26 mouse cellular contexts compared by ENCODE assay signal in the genomic region with DNA sequence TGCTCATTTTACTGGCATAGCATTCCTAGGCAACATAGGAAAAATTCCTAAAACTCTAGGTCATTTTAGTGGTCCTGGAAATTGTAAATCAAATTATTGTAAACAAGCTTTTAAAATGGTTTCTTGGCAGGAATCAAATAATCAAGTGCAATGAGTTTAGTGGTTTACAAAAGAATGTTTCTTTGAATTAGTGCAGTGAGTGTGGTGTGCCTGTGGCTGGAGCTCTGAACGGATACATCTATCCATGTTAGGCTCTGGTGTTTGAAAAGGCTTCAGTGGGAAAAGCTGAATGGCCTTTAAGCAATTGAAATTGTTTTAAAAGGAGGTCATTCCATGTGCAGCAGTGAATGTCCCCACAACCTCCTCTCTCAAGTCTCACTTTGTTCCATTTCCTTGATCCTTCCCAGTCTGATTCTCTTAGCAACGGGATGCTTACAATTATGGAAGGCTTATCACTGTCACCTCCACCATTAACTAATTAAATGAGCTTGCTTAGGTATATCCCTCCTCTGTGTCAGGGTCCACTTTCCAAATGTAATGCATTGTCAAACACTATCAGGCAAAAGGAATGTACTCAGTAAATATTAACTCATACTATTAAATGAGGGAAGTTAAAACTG.
DNase-seq lines count a peak whose midpoint lies in the region; ATAC-seq lines count a peak whose summit lies in the region.
"Had no signal": no experiment of that assay in that cellular context is flagged by ENCODE, and none has a peak within 500 bp of the region (broad histone marks: within the 10 kb centered on the region; RNA-seq: fewer than 3 reads in every experiment).

No protein-coding gene starts in this region.

- no peaks in the 10 kb centered on the region for H3K4me1 ChIP-seq in embryonic facial prominence, embryonic 14.5 days (ENCODE audit: control insufficient read depth, insufficient read depth, low read length)
- no peaks in the 10 kb centered on the region for H3K4me1 ChIP-seq in embryonic facial prominence, embryonic 10.5 days
- H3K4me1 ChIP-seq in kidney, embryonic 16.5 days (ENCODE audit: insufficient read depth, low read length) = no peaks in the 10 kb centered on the region
- no peaks in the 10 kb centered on the region for H3K4me1 ChIP-seq in midbrain, embryonic 11.5 days (ENCODE audit: control insufficient read depth, insufficient read depth, low read length)
- H3K4me1 ChIP-seq in midbrain, embryonic 13.5 days (replicated peaks) = no peaks in the 10 kb centered on the region
- no peaks in the 10 kb centered on the region for H3K4me1 ChIP-seq in intestine, embryonic 16.5 days (ENCODE audit: control insufficient read depth, insufficient read depth, low read length)
- H3K4me1 ChIP-seq: embryonic facial prominence, embryonic 12.5 days; heart, embryonic 10.5 days; limb, embryonic 13.5 days; liver, embryonic 13.5 days; lung, embryonic 15.5 days; neural tube, embryonic 13.5 days had no signal

- 44% methylated on average over 2 of the region's 2 CpGs for WGBS in embryonic facial prominence, embryonic 14.5 days
- 54% methylated on average over 2 of the region's 2 CpGs for WGBS in embryonic facial prominence, embryonic 10.5 days
- WGBS in kidney, embryonic 16.5 days = 58% methylated on average over 2 of the region's 2 CpGs
- 49% methylated on average over 2 of the region's 2 CpGs for WGBS in midbrain, embryonic 11.5 days
- 46% methylated on average over 2 of the region's 2 CpGs for WGBS in midbrain, embryonic 13.5 days
- 16% methylated on average over 2 of the region's 2 CpGs for WGBS in intestine, embryonic 16.5 days

- no peaks in the 10 kb centered on the region for H3K36me3 ChIP-seq in embryonic facial prominence, embryonic 14.5 days (ENCODE audit: control insufficient read depth, insufficient read depth, low read length)
- H3K36me3 ChIP-seq in embryonic facial prominence, embryonic 10.5 days (replicated peaks) = no peaks in the 10 kb centered on the region
- H3K36me3 ChIP-seq in kidney, embryonic 16.5 days (ENCODE audit: insufficient read depth, low read length) = no peaks in the 10 kb centered on the region
- H3K36me3 ChIP-seq in midbrain, embryonic 11.5 days (ENCODE audit: control insufficient read depth, insufficient read depth, low read length) = no peaks in the 10 kb centered on the region
- no peaks in the 10 kb centered on the region for H3K36me3 ChIP-seq in midbrain, embryonic 13.5 days
- no peaks in the 10 kb centered on the region for H3K36me3 ChIP-seq in intestine, embryonic 16.5 days (ENCODE audit: control insufficient read depth, insufficient read depth, low read length)
- H3K36me3 ChIP-seq: embryonic facial prominence, embryonic 12.5 days; heart, embryonic 10.5 days; limb, embryonic 13.5 days; liver, embryonic 13.5 days; lung, embryonic 15.5 days; neural tube, embryonic 13.5 days had no signal

- H3K27me3 ChIP-seq in embryonic facial prominence, embryonic 14.5 days (replicated peaks; ENCODE audit: control insufficient read depth, insufficient read depth, low read length) = no peaks in the 10 kb centered on the region
- H3K27me3 ChIP-seq in embryonic facial prominence, embryonic 10.5 days (replicated peaks; ENCODE audit: low read depth, poor library complexity, severe bottlenecking) = no peaks in the 10 kb centered on the region
- H3K27me3 ChIP-seq in kidney, embryonic 16.5 days (ENCODE audit: insufficient read depth, low read length) = no peaks in the 10 kb centered on the region
- no peaks in the 10 kb centered on the region for H3K27me3 ChIP-seq in midbrain, embryonic 11.5 days (ENCODE audit: control insufficient read depth, insufficient read depth, low read length)
- H3K27me3 ChIP-seq in midbrain, embryonic 13.5 days = no peaks in the 10 kb centered on the region
- no peaks in the 10 kb centered on the region for H3K27me3 ChIP-seq in intestine, embryonic 16.5 days (replicated peaks; ENCODE audit: control insufficient read depth, insufficient read depth, low read length)
- H3K27me3 ChIP-seq: embryonic facial prominence, embryonic 12.5 days; limb, embryonic 13.5 days; liver, embryonic 13.5 days; lung, embryonic 15.5 days; neural tube, embryonic 13.5 days had no signal

- H3K9me3 ChIP-seq in embryonic facial prominence, embryonic 14.5 days (ENCODE audit: control insufficient read depth, low read length) = no peaks in the 10 kb centered on the region
- no peaks in the 10 kb centered on the region for H3K9me3 ChIP-seq in embryonic facial prominence, embryonic 10.5 days
- H3K9me3 ChIP-seq in kidney, embryonic 16.5 days (ENCODE audit: low read length) = no peaks in the 10 kb centered on the region
- no peaks in the 10 kb centered on the region for H3K9me3 ChIP-seq in midbrain, embryonic 11.5 days (ENCODE audit: control insufficient read depth, low read length)
- H3K9me3 ChIP-seq in midbrain, embryonic 13.5 days = no peaks in the 10 kb centered on the region
- H3K9me3 ChIP-seq in intestine, embryonic 16.5 days (ENCODE audit: control insufficient read depth, low read length) = no peaks in the 10 kb centered on the region
- H3K9me3 ChIP-seq: embryonic facial prominence, embryonic 12.5 days; heart, embryonic 10.5 days; limb, embryonic 13.5 days; liver, embryonic 13.5 days; lung, embryonic 15.5 days; neural tube, embryonic 13.5 days had no signal

- no peak overlapping the region for H3K27ac ChIP-seq in embryonic facial prominence, embryonic 14.5 days (replicated peaks; ENCODE audit: low read depth, low read length)
- no peak overlapping the region for H3K27ac ChIP-seq in embryonic facial prominence, embryonic 10.5 days (replicated peaks)
- H3K27ac ChIP-seq in kidney, embryonic 16.5 days (ENCODE audit: low read length) = no peak overlapping the region
- H3K27ac ChIP-seq in midbrain, embryonic 11.5 days (ENCODE audit: low read depth, low read length) = no peak overlapping the region
- H3K27ac ChIP-seq in midbrain, embryonic 13.5 days = no peak overlapping the region
- H3K27ac ChIP-seq in intestine, embryonic 16.5 days (ENCODE audit: low read length) = no peak overlapping the region
- H3K27ac ChIP-seq: embryonic facial prominence, embryonic 12.5 days; heart, embryonic 10.5 days; hindbrain, embryonic 14.5 days; limb, embryonic 13.5 days; liver, embryonic 13.5 days; lung, embryonic 15.5 days; macrophage; neural tube, embryonic 13.5 days had no signal

- no peak overlapping the region for H3K4me2 ChIP-seq in embryonic facial prominence, embryonic 14.5 days (ENCODE audit: low read depth, low read length)
- H3K4me2 ChIP-seq in kidney, embryonic 16.5 days (replicated peaks; ENCODE audit: low read depth, low read length) = no peak overlapping the region
- H3K4me2 ChIP-seq in midbrain, embryonic 11.5 days = no peak overlapping the region
- no peak overlapping the region for H3K4me2 ChIP-seq in midbrain, embryonic 13.5 days (replicated peaks)
- H3K4me2 ChIP-seq in intestine, embryonic 16.5 days (ENCODE audit: low read depth, low read length) = no peak overlapping the region
- H3K4me2 ChIP-seq: embryonic facial prominence, embryonic 12.5 days; hindbrain, embryonic 14.5 days; limb, embryonic 13.5 days; liver, embryonic 13.5 days; lung, embryonic 15.5 days; neural tube, embryonic 13.5 days had no signal

- no peak for ATAC-seq in embryonic facial prominence, embryonic 14.5 days (ENCODE audit: low read depth)
- ATAC-seq in kidney, embryonic 16.5 days (ENCODE audit: low FRiP score, low TSS enrichment) = no peak
- no peak for ATAC-seq in midbrain, embryonic 11.5 days (ENCODE audit: low FRiP score)
- no peak for ATAC-seq in midbrain, embryonic 13.5 days
- peak; percentile 58; the same call in 1 of the 2 replicates for ATAC-seq in intestine, embryonic 16.5 days
- ATAC-seq in megakaryocyte, adult 5-6 weeks (ENCODE audit: poor library complexity, severe bottlenecking) = no peak

- DNase-seq in embryonic facial prominence, embryonic 14.5 days (ENCODE audit: low spot score) = peak; percentile 43
- DNase-seq in embryonic facial prominence, embryonic 10.5 days (ENCODE audit: low spot score) = no peak
- DNase-seq in kidney, postnatal 10 days = peak; percentile 4
- peak; percentile 41 for DNase-seq in midbrain, embryonic 11.5 days (ENCODE audit: low spot score, missing footprints)
- DNase-seq: adrenal gland, postnatal 36 days; cerebellum, adult 11 months; cerebellum, adult 9-11 months; heart, postnatal 4 days; kidney, postnatal 36 days; liver, embryonic 13.5 days; midbrain, embryonic 14.5 days; right cerebral cortex, adult 18-20 months; right cerebral cortex, postnatal 4 days; thymus, postnatal 14 days had no signal

- no peak overlapping the region for H3K4me3 ChIP-seq in embryonic facial prominence, embryonic 14.5 days (ENCODE audit: low read depth, low read length)
- H3K4me3 ChIP-seq in embryonic facial prominence, embryonic 10.5 days = no peak overlapping the region
- no peak overlapping the region for H3K4me3 ChIP-seq in kidney, embryonic 16.5 days (ENCODE audit: low read length)
- H3K4me3 ChIP-seq in midbrain, embryonic 11.5 days (ENCODE audit: low read depth, low read length) = no peak overlapping the region
- H3K4me3 ChIP-seq in midbrain, embryonic 13.5 days (replicated peaks) = no peak overlapping the region
- no peak overlapping the region for H3K4me3 ChIP-seq in intestine, embryonic 16.5 days (ENCODE audit: low read length)
- H3K4me3 ChIP-seq: embryonic facial prominence, embryonic 12.5 days; heart, embryonic 10.5 days; limb, embryonic 13.5 days; liver, embryonic 13.5 days; lung, embryonic 15.5 days; myocyte; neural tube, embryonic 13.5 days had no signal

- no peak overlapping the region for H3K9ac ChIP-seq in embryonic facial prominence, embryonic 14.5 days (ENCODE audit: low read depth, low read length)
- H3K9ac ChIP-seq in kidney, embryonic 16.5 days (replicated peaks; ENCODE audit: low read length) = no peak overlapping the region
- H3K9ac ChIP-seq in midbrain, embryonic 11.5 days (ENCODE audit: low read length) = no peak overlapping the region
- H3K9ac ChIP-seq in midbrain, embryonic 13.5 days (replicated peaks) = no peak overlapping the region
- no peak overlapping the region for H3K9ac ChIP-seq in intestine, embryonic 16.5 days (ENCODE audit: low read depth, low read length)
- H3K9ac ChIP-seq: embryonic facial prominence, embryonic 12.5 days; hindbrain, embryonic 14.5 days; limb, embryonic 13.5 days; liver, embryonic 13.5 days; lung, embryonic 15.5 days; neural tube, embryonic 13.5 days had no signal
